In the genomic region with DNA sequence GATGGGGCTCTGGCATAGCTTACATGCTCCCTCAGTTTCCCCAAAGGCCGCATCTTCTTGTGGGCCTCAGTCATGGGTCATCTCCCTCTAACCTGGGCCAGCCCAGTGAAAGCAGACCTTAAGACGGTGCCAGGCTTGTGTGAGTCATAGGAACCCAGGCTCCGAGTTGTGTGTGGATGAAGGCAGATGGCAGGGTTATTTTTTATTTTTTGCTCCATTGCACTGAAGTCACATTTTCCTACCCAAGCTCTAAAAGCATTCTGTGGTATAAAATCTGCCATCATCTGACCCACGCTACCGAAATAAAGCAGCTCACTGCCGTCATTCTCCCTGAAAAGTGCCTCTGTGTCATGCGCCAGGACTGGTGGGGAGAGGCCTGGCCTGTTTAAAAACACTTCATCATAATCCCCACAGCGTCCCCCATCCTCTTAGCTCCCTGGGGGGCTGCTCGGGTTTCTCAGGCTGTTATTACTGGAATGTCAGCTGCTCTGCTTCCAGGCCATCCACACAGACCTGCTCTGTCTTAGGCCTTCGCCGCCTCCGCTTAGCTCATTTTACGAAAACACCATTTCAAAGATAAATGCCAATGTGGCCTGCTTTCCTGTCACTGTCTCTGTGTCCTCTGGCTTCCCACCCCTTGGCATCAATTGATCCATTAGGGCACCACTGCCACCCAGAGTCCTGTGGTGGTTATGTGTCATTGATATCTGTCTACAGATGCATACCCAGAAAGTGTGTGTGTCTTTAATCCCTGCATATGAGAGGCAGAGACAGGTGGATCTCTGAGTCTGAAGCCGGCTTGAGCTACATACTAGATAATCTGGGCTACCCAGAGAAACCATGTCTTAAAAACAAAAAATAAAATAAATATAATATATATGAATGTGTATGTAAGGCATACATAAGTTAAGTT, we compare ENCODE assay signal across 8 mouse cellular contexts. TPM values are rescaled to one million over a fixed set of nuclear protein-coding genes. Genes with fewer than 3 reads are reported as not detected.
DNase-seq lines count a peak whose midpoint lies in the region; ATAC-seq and TF ChIP-seq lines count a peak whose summit lies in the region.

No protein-coding gene starts in this region.

- ATAC-seq in limb, embryonic 12.5 days (ENCODE audit: insufficient number of reproducible peaks, insufficient read depth, low FRiP score, low TSS enrichment, low read depth) = no peak
- ATAC-seq in limb, embryonic 13.5 days (ENCODE audit: low FRiP score, low read depth) = peak; percentile 87

- TF ChIP-seq POLR2A in cortical plate, adult 2 months (IDR thresholded peaks at IDR 0.05; ENCODE audit: extremely low read depth, insufficient read depth, low read length) = no peak

- peak; percentile 28; the same call in 1 of the 2 replicates for TF ChIP-seq CTCF in cortical plate, adult 2 months (IDR thresholded peaks at IDR 0.05; ENCODE audit: extremely low read depth, insufficient read depth, low read length)

- H3K36me3 ChIP-seq in limb, embryonic 12.5 days = peaks cover 86% of the 10 kb centered on the region
- peaks cover 92% of the 10 kb centered on the region for H3K36me3 ChIP-seq in limb, embryonic 10.5 days
- H3K36me3 ChIP-seq in limb, embryonic 13.5 days = peaks cover 83% of the 10 kb centered on the region

- DNase-seq in cerebellum, adult 11 months = peak; percentile 57
- no peak for DNase-seq in cerebellum, postnatal 4 days (ENCODE audit: low spot score in 2 of 2)
- DNase-seq in limb, embryonic 10.5 days (ENCODE audit: low spot score) = no peak
- no peak for DNase-seq in spleen, postnatal 14 days (ENCODE audit: low spot score in 2 of 2)
- no peak for DNase-seq in thymus, postnatal 4 days

- WGBS in limb, embryonic 12.5 days = 66% methylated on average over 14 of the region's 14 CpGs
- WGBS in limb, embryonic 10.5 days = 87% methylated on average over 14 of the region's 14 CpGs
- WGBS in limb, embryonic 13.5 days = 60% methylated on average over 14 of the region's 14 CpGs

- H3K27me3 ChIP-seq in limb, embryonic 12.5 days = no peaks in the 10 kb centered on the region
- H3K27me3 ChIP-seq in limb, embryonic 10.5 days (ENCODE audit: low read depth, poor library complexity, severe bottlenecking) = no peaks in the 10 kb centered on the region
- H3K27me3 ChIP-seq in limb, embryonic 13.5 days = no peaks in the 10 kb centered on the region

- 0 out of 2 replicates have a peak, but pooled peaks cover 11% of the 10 kb centered on the region for H3K4me1 ChIP-seq in limb, embryonic 12.5 days (replicated peaks)
- no peaks in the 10 kb centered on the region for H3K4me1 ChIP-seq in limb, embryonic 10.5 days
- peaks cover 10% of the 10 kb centered on the region for H3K4me1 ChIP-seq in cortical plate, adult 2 months (ENCODE audit: control insufficient read depth, insufficient read depth, low read length)
- H3K4me1 ChIP-seq in limb, embryonic 13.5 days = peaks cover 12% of the 10 kb centered on the region; the same call in 1 of the 2 replicates

- no peak overlapping the region for H3K4me3 ChIP-seq in limb, embryonic 12.5 days (replicated peaks)
- H3K4me3 ChIP-seq in limb, embryonic 10.5 days = no peak overlapping the region
- no peak overlapping the region for H3K4me3 ChIP-seq in cortical plate, adult 2 months (ENCODE audit: insufficient read depth, low read length)
- no peak overlapping the region for H3K4me3 ChIP-seq in limb, embryonic 13.5 days

- H3K27ac ChIP-seq in limb, embryonic 12.5 days = peak overlapping the region; percentile 83
- H3K27ac ChIP-seq in limb, embryonic 10.5 days = no peak overlapping the region
- H3K27ac ChIP-seq in cortical plate, adult 2 months (ENCODE audit: insufficient read depth, low read length) = peak overlapping the region; percentile 78
- H3K27ac ChIP-seq in limb, embryonic 13.5 days = peak overlapping the region; percentile 86

- no peaks in the 10 kb centered on the region for H3K9me3 ChIP-seq in limb, embryonic 12.5 days
- no peaks in the 10 kb centered on the region for H3K9me3 ChIP-seq in limb, embryonic 10.5 days (replicated peaks)
- H3K9me3 ChIP-seq in limb, embryonic 13.5 days = no peaks in the 10 kb centered on the region

- H3K4me2 ChIP-seq in limb, embryonic 12.5 days = no peak overlapping the region
- no peak overlapping the region for H3K4me2 ChIP-seq in limb, embryonic 13.5 days (replicated peaks)

- no peak overlapping the region; the same call in 1 of the 2 replicates for H3K9ac ChIP-seq in limb, embryonic 12.5 days (replicated peaks)
- H3K9ac ChIP-seq in limb, embryonic 13.5 days = peak overlapping the region; percentile 45; the same call in 1 of the 2 replicates

RNA-seq across cellular contexts. Expression of a gene that starts 12.3 kb away (rescaled TPM):
- 112 and 114 TPM in 2 replicates for polyA plus RNA-seq in limb, embryonic 12.5 days (2016; fragmentation: Nextera tagmentation; extraction: Ambion mirVana)
- 104 and 107 TPM in 2 replicates for polyA plus RNA-seq in limb, embryonic 10.5 days (2016; fragmentation: Nextera tagmentation; extraction: Ambion mirVana)
- 86.4 and 87.2 TPM in 2 replicates for polyA plus RNA-seq in cortical plate, adult 2 months (2012; rRNA removed)
- polyA plus RNA-seq in limb, embryonic 13.5 days (2015; fragmentation: Nextera tagmentation; extraction: Ambion mirVana) = 161 and 174 TPM in 2 replicates
